In genomic region chr15:97728804-97729203, GRCm38 (mm10) we compare ENCODE assay signal across 13 mouse cellular contexts. TPM values are rescaled to one million over a fixed set of nuclear protein-coding genes. Genes with fewer than 3 reads are reported as not detected.
DNase-seq lines count a peak whose midpoint lies in the region; ATAC-seq lines count a peak whose summit lies in the region.
"Had no signal": no experiment of that assay in that cellular context is flagged by ENCODE, and none has a peak within 500 bp of the region (broad histone marks: within the 10 kb centered on the region; RNA-seq: fewer than 3 reads in every experiment).

No protein-coding gene starts in this region.

- no peak overlapping the region for H3K4me3 ChIP-seq in heart, embryonic 12.5 days
- no peak overlapping the region for H3K4me3 ChIP-seq in heart, embryonic 11.5 days (ENCODE audit: low read depth, low read length)
- H3K4me3 ChIP-seq: limb, embryonic 10.5 days; megakaryocyte, embryonic 14.5 days had no signal

- no peaks in the 10 kb centered on the region for H3K27me3 ChIP-seq in heart, embryonic 12.5 days (replicated peaks)
- no peaks in the 10 kb centered on the region for H3K27me3 ChIP-seq in heart, embryonic 11.5 days (ENCODE audit: control insufficient read depth, insufficient read depth, low read length)

- 64% methylated on average over 7 of the region's 7 CpGs for WGBS in heart, embryonic 12.5 days
- WGBS in heart, embryonic 11.5 days (ENCODE audit: insufficient replicate concordance): 62% methylated on average over 7 of the region's 7 CpGs

- H3K4me2 ChIP-seq in heart, embryonic 12.5 days: no peak overlapping the region
- no peak overlapping the region for H3K4me2 ChIP-seq in heart, embryonic 11.5 days

- peak; percentile 46 for DNase-seq in adrenal gland, adult 2 months
- no peak for DNase-seq in adrenal gland, adult 8-10 months
- DNase-seq in right cerebral cortex, postnatal 10 days (ENCODE audit: low spot score in 2 of 2): peak; percentile 75 to 82
- DNase-seq in right cerebral cortex, postnatal 25 days: no peak
- peak; percentile 70 for DNase-seq in layer of hippocampus, adult 9-11 months
- DNase-seq in spleen, adult 18-20 months: no peak
- DNase-seq: lung, adult 2 months; thymus, postnatal 36 days had no signal

- H3K9ac ChIP-seq in heart, embryonic 12.5 days: no peak overlapping the region
- H3K9ac ChIP-seq in heart, embryonic 11.5 days (ENCODE audit: low read depth, low read length): no peak overlapping the region

- no peak overlapping the region for H3K27ac ChIP-seq in heart, embryonic 12.5 days (ENCODE audit: poor library complexity, severe bottlenecking)
- no peak overlapping the region for H3K27ac ChIP-seq in heart, embryonic 11.5 days (ENCODE audit: low read depth, low read length)
- H3K27ac ChIP-seq: limb, embryonic 10.5 days had no signal

- H3K36me3 ChIP-seq in heart, embryonic 12.5 days: no peaks in the 10 kb centered on the region
- no peaks in the 10 kb centered on the region for H3K36me3 ChIP-seq in heart, embryonic 11.5 days (ENCODE audit: control insufficient read depth, insufficient read depth, low read length)
- H3K36me3 ChIP-seq: limb, embryonic 10.5 days had no signal

- 0 out of 2 replicates have a peak, but pooled peaks have one; percentile 6 for ATAC-seq in heart, embryonic 12.5 days (ENCODE audit: insufficient number of reproducible peaks, low FRiP score)
- ATAC-seq in heart, embryonic 11.5 days (replicated peaks; ENCODE audit: insufficient number of reproducible peaks, low FRiP score, low TSS enrichment): no peak
- ATAC-seq: intestine, postnatal 0 days had no signal

- peaks cover 8% of the 10 kb centered on the region; the same call in 1 of the 2 replicates for H3K4me1 ChIP-seq in heart, embryonic 12.5 days (replicated peaks)
- H3K4me1 ChIP-seq in heart, embryonic 11.5 days (ENCODE audit: control insufficient read depth, insufficient read depth, low read length): no peaks in the 10 kb centered on the region
- H3K4me1 ChIP-seq: limb, embryonic 10.5 days had no signal

- peaks cover 4% of the 10 kb centered on the region; the same call in 1 of the 2 replicates for H3K9me3 ChIP-seq in heart, embryonic 12.5 days (replicated peaks)
- no peaks in the 10 kb centered on the region for H3K9me3 ChIP-seq in heart, embryonic 11.5 days (replicated peaks; ENCODE audit: control insufficient read depth, low read length)
- H3K9me3 ChIP-seq: limb, embryonic 10.5 days; megakaryocyte, embryonic 14.5 days had no signal

RNA-seq across cellular contexts. Expression of gene Endou, which starts 2.3 kb away (rescaled TPM):
- total RNA-seq in adrenal gland, adult 2 months (2021): under 1 TPM; 0.35 to 0.66 TPM
- polyA plus RNA-seq in adrenal gland, adult 2 months (2012; rRNA removed): 0.38 and 0.66 TPM in 2 replicates
- 1 to 10 TPM in 1 of 4 experiments, under 1 TPM in 3; 0.35 to 1.2 (median 0.75) TPM for total RNA-seq in adrenal gland, adult 8-10 months (2022)
- 0.14 and 0.15 TPM in 2 replicates for polyA plus RNA-seq in heart, embryonic 12.5 days (2016; fragmentation: Nextera tagmentation; extraction: Ambion mirVana)
- polyA plus RNA-seq in heart, embryonic 11.5 days (2014; fragmentation: Nextera tagmentation; extraction: Ambion mirVana): 0.20 TPM in 1 of 2 replicates, not detected in the other

RNA-seq across cellular contexts. Expression of gene Rpap3, which starts 23.2 kb away (rescaled TPM):
- total RNA-seq in adrenal gland, adult 2 months (2021): 10 to 100 TPM; 14.6 to 22.9 TPM
- 1.1 and 1.2 TPM in 2 replicates for polyA plus RNA-seq in adrenal gland, adult 2 months (2012; rRNA removed)
- 10 to 100 TPM; 17.9 to 29.7 (median 26.3) TPM for total RNA-seq in adrenal gland, adult 8-10 months (2022)
- polyA plus RNA-seq in heart, embryonic 12.5 days (2016; fragmentation: Nextera tagmentation; extraction: Ambion mirVana): 21.5 and 23.7 TPM in 2 replicates
- polyA plus RNA-seq in heart, embryonic 11.5 days (2014; fragmentation: Nextera tagmentation; extraction: Ambion mirVana): 30.4 and 30.5 TPM in 2 replicates

RNA-seq across cellular contexts. Expression of gene Rapgef3, which starts 39.0 kb away (rescaled TPM):
- total RNA-seq in adrenal gland, adult 2 months (2021): 10 to 100 TPM; 13.4 to 18.6 TPM
- polyA plus RNA-seq in adrenal gland, adult 2 months (2012; rRNA removed): 44.5 and 52.6 TPM in 2 replicates
- total RNA-seq in adrenal gland, adult 8-10 months (2022): 10 to 100 TPM; 12.2 to 39.5 (median 25.7) TPM
- 22.0 and 22.9 TPM in 2 replicates for polyA plus RNA-seq in heart, embryonic 12.5 days (2016; fragmentation: Nextera tagmentation; extraction: Ambion mirVana)
- 8.3 and 8.5 TPM in 2 replicates for polyA plus RNA-seq in heart, embryonic 11.5 days (2014; fragmentation: Nextera tagmentation; extraction: Ambion mirVana)

RNA-seq across cellular contexts. Expression of gene Slc48a1, which starts 49.5 kb away (rescaled TPM):
- total RNA-seq in adrenal gland, adult 2 months (2021): 100 to 1,000 TPM; 116 to 158 TPM
- polyA plus RNA-seq in adrenal gland, adult 2 months (2012; rRNA removed): 204 and 217 TPM in 2 replicates
- total RNA-seq in adrenal gland, adult 8-10 months (2022): 100 to 1,000 TPM; 120 to 216 (median 160) TPM
- 52.9 and 55.0 TPM in 2 replicates for polyA plus RNA-seq in heart, embryonic 12.5 days (2016; fragmentation: Nextera tagmentation; extraction: Ambion mirVana)
- polyA plus RNA-seq in heart, embryonic 11.5 days (2014; fragmentation: Nextera tagmentation; extraction: Ambion mirVana): 45.1 and 51.1 TPM in 2 replicates

Comparison
In these comparisons a context has a peak if more than half of its experiments do, and no peak if none do; other contexts are left out.
1. DNase-seq: peak in adrenal gland, adult 2 months (single experiment), right cerebral cortex, postnatal 10 days (2 of 2) and layer of hippocampus, adult 9-11 months (single experiment); none in adrenal gland, adult 8-10 months (single experiment), right cerebral cortex, postnatal 25 days (single experiment) and spleen, adult 18-20 months (0 of 2).
2. RNA of gene Rpap3, which starts 23.2 kb away (polyA plus RNA-seq): 30.4 to 30.5 TPM in heart, embryonic 11.5 days and 21.5 to 23.7 TPM in heart, embryonic 12.5 days; 1.1 to 1.2 TPM in adrenal gland, adult 2 months; every median in the first group is over 10 times any median in the second.